Mouse (Mus musculus) left cerebral cortex, adult 8-10 months (tissue): ENCODE results near the gene Camta1. TPM values are rescaled to one million over a fixed set of nuclear protein-coding genes. Genes with fewer than 3 reads are reported as not detected.
A peak's percentile ranks its signal among the peaks of the same experiment; 100 is the strongest.

ENCODE experiments used
- DNase-seq, 2 experiments: peaks; one replicate each; pipeline ENCODE4 v3.0.0; 2022; ENCODE audit warnings: low spot score in 2 of 2
- total RNA-seq, 4 experiments: library from RNA; stranded (reverse); gene quantifications; 2 replicates each; pipeline ENCODE4 v1.2.4; 2022

Gene Camta1
- total RNA-seq, 4 experiments from 2014 or later: 236 to 263 (median 255) TPM

- DNase-seq: no peak
Measured at GRCm38 (mm10) chr4:151454611-151455010, 407.1 kb downstream of the Camta1 start.

DNA sequence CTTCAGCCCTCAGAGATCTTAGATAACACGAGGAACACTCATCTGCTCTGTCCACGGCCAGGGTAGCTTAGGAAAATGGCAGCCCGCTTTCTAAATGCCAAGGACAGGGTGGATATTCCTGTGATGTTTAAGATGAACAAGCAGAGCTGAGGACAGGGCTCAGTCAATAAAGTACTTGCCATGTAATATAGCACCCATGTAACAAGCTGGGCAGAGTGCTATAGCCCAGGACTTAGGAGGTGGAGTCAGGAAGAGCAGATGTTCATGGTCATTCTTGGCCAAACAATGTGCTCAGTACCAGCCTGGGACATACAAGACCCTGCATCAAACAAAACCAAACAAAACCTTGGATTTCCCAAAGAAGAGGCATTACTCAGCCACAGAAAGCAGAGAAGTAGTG, 407.6 kb downstream of the Camta1 start:
- DNase-seq: no peak

- no peak for DNase-seq
Measured at GRCm38 (mm10) chr4:151451885-151452284, 409.8 kb downstream of the Camta1 start.

- no peak for DNase-seq
Measured at GRCm38 (mm10) chr4:151449981-151450380, 411.7 kb downstream of the Camta1 start.

GRCm38 (mm10) chr4:151448341-151448740, 413.3 kb downstream of the Camta1 start:
- peak in 1 of 2 experiments; percentile 18 for DNase-seq

GRCm38 (mm10) chr4:151444665-151445064, 417.0 kb downstream of the Camta1 start:
- DNase-seq: no peak

- no peak for DNase-seq
Measured at GRCm38 (mm10) chr4:151438561-151438960, 423.1 kb downstream of the Camta1 start.

DNA sequence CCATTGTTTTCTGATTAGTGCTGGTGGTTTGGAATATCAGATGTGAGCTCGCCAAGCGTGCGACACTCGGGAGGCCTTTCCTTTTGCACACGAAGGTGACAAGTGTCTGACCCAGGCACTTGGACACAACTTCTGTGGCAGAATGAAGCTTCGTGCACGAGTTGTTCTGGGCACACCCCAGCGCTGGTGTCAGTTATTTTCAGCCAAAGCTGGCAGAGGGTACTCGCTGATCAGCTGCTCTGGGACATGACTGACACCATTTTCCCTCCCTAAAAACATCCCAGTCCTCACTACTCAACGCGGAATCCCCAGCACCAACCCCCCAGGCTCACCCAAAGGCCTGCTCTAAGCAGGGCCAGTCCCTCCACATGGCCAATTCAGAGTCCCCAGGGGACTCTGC, 423.8 kb downstream of the Camta1 start:
- DNase-seq: no peak

DNA sequence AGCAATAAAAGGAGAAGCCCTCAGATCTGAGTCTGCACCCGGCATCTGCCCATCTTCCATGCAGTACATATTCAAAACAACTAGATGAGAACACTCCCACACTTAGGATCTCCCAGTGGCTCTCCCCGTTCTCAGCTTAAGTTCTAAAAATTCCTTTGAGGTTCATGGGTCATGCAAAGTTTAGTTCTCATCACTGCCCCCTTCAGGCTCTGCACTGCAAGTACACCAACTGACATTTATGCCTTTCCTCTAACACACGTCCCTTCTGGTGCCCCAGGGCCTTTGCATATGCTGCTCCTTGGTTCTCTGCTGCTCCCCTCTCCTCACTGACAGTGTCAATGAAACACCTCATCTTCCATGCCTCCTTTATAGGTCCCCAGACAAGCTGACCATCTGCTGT, 436.5 kb downstream of the Camta1 start:
- no peak for DNase-seq

- DNase-seq: no peak
Measured at GRCm38 (mm10) chr4:151422922-151423321, 438.8 kb downstream of the Camta1 start.

DNA sequence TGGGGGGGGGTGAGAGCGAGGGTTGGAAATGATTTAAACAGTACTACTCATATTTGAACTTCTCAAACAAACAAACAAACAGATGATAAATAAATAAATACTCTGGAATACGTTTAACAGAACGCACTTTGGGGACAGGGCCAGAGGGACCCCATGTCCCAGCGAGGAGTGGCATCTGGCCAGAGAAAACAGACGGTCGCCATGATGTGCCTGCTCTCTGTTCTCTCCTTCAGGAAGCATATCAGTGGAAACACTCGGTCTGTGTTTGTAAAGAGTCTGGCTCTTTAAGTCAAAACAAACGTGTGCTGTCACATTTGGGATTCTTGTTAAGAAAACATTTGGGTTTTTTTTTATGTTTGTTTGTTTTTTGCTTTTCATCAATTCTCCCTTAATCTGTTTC, 439.3 kb downstream of the Camta1 start:
- DNase-seq: no peak

GRCm38 (mm10) chr4:151418344-151418875, 443.3 kb downstream of the Camta1 start:
- no peak for DNase-seq

GRCm38 (mm10) chr4:151415812-151416211, 445.9 kb downstream of the Camta1 start:
- DNase-seq: no peak

- no peak for DNase-seq
Measured at GRCm38 (mm10) chr4:151415376-151415775, 446.3 kb downstream of the Camta1 start.

GRCm38 (mm10) chr4:151414952-151415351, 446.7 kb downstream of the Camta1 start:
- DNase-seq: no peak

DNA sequence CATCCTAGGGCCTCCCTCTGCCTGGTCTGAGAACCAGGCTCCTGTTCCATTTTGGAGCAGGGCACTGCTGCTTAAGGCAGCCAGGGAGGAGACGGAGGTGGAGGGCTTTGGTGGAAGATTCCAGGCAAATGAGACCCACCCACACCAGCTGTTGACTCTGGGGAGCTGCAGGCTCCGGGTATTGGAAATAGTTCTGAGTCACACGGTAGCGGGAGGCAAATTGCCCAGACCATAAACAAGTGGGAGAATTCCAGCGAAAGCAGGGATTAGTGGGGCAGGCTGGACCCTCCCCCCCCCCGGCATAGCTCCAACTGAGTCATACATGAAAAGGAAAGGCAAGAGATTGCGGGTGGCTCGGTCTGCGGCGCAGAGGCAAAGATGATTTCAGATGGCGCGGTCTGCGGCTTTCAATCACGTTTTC, 450.0 kb downstream of the Camta1 start:
- DNase-seq: peak; percentile 27 to 91

GRCm38 (mm10) chr4:151411016-151411415, 450.7 kb downstream of the Camta1 start:
- no peak for DNase-seq

DNA sequence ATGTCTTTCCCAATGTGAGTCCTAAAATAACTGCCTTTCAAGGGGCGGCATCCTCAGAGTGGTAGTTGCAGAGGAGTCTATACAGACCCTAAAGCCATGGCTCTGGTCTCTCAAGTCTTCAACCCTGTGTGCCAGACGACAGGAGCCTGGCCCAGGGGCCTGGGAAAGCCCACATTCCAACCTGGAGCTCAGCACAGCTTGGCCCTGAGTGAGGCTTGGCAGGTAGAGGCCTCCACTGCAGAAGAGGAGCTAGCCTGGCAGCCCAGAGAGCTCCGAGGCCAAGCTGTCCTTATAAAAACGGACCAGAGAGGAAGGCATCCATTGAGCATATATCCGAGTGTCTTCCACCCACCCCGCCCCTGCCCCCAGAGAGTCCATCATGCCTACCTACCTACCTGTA, 452.4 kb downstream of the Camta1 start:
- no peak for DNase-seq

DNA sequence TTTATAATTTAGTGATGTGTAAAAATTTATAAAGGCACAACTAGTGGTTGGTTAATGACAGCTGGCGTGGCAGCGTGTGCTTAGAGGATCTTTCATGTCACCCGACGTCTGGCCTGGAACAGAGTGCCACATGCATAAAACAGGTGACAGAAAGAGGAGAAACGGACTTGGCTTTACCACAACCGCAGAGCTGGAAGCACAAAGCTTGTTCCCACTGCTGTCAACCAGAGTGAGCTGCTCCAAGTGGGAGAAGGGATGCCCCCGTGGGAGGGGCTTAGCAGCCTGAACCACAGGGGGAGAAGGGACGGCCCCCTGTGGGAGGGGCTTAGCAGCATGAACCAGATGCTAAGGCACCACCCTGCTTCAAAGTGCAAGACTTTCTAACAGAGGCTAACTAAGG, 452.9 kb downstream of the Camta1 start:
- DNase-seq: no peak

DNA sequence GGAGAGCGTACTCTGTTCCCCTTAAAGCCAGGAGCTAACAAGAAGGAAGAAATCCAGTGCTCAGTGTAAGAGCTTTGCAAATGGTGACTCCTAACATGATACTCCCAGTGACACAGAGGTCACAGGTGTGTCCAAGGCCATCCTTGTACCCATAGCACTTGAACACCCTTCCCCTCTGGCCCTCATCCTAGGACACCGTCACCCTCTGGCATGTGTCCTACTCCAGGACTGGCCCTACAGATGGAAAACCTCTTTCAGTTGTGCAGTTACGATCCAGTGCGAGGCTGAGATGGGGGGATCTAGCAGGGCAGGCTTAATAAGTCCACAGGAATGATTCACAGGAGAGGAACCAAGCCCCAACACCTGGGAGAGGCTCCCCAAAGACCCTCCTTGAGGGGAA, 453.4 kb downstream of the Camta1 start:
- DNase-seq: no peak

- no peak for DNase-seq
Measured at GRCm38 (mm10) chr4:151407129-151407528, 454.5 kb downstream of the Camta1 start.

- DNase-seq: no peak
Measured at GRCm38 (mm10) chr4:151404581-151405256, 457.0 kb downstream of the Camta1 start.

DNA sequence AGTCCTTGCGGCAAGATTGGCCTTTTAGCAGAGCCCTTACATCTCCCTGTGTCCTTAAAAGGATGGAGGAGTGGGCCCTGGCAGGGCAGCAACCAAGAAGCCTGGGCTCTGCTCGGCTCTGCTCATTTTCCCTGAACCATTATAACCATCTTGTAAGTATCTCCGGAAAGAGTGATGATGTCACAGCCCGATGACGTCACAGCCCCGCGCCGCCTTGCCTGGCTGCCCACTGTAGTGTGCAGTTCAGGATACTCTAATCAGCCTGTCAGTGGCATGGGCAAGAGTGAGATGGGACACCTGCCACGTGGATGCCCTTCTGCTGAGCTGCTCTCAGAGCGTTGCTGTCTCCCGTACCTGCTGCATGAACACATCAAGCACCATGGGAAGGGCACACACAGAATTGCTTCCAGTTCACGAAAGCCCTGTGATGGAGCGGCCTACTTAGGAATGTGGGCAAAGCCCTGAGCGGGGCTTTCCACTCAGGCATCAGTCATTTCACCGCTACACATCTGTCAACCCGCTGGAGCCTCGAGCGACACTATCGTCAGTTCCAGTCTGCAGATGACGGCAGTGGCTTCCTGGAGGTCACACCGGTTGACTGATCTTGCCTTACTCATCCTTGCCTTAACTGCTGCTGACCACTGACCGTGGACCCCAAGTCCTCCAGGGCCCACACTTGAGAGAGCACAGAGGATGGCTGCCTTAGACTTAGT, 459.8 kb downstream of the Camta1 start:
- no peak for DNase-seq
